Mouse (Mus musculus): ENCODE data around the gene Ikzf1.

The Ikzf1 gene

DNA sequence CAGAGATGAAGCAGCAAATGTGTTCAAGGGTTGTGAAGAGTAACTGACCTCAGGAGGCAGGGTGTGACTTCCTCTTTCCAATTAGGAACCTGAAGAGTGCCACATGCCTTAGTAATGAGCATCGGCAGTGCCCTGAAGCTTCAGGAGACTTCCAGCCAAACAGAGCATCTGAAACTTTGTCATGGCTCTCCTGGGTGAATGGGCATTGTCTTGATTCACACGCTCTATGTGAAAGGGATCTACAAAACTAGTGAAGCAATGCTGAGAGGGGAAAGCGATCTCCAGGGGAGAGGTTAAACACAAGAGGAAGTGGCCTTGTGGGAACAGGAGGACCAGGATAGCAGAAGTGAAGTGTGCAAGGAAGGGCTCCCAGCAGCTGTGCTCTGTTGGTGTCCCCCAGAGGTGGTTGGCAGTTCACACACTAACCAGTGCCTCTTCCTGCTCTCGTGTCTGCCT is 78.4 kb downstream of the Ikzf1 start:
- in situ Hi-C loops (cut with MboI; ENCODE audit: low sequenced_read_pairs) = no loop called here

- in situ Hi-C loops (cut with MboI; ENCODE audit: low sequenced_read_pairs) = no loop called here
Observed at GRCm38 (mm10) chr11:11765414-11765813, 80.6 kb downstream of the Ikzf1 start.

- in situ Hi-C loops (cut with MboI; ENCODE audit: low sequenced_read_pairs) = no loop called here
Observed at GRCm38 (mm10) chr11:11766105-11766504, 81.3 kb downstream of the Ikzf1 start.

DNA sequence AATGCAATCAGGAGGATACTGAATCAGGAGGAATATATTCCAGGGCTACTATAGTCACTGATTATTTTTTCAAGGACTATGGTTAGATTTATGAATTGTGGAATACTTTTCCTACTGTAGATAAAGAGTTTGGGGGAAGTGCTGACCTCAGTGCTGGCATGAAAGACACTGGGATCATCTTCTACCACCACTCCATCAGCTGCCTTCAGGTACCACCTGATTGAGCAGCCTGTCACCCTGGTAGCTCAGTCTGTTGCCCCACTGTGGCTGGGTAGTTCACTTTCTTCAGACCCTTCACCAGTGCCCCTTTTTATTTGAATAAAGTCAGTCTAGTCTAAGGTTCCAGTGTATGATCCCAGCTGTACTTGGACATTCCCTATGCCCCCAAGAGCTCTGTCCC is 81.9 kb downstream of the Ikzf1 start:
- in situ Hi-C loops (cut with MboI; ENCODE audit: low sequenced_read_pairs) = no loop called here

DNA sequence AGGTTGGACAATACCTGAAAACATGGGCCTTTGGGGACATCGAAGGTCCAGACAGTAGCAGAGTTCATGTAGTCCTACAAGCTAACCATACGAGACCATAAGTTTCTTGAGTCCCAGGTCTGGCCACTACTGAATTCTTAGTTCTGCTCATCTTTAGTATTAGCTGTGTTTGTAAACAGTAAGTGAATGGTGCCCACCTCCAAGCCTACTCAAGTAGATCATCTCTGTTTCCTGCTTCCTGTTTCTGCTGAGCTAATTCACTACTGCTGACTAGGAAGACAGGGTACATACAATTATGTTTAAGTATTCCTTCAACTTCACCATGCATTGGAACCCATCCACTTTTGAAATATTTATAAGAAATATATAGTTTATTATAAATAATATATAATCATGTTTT is 83.3 kb downstream of the Ikzf1 start:
- in situ Hi-C loops (cut with MboI; ENCODE audit: low sequenced_read_pairs) = no loop called here

DNA sequence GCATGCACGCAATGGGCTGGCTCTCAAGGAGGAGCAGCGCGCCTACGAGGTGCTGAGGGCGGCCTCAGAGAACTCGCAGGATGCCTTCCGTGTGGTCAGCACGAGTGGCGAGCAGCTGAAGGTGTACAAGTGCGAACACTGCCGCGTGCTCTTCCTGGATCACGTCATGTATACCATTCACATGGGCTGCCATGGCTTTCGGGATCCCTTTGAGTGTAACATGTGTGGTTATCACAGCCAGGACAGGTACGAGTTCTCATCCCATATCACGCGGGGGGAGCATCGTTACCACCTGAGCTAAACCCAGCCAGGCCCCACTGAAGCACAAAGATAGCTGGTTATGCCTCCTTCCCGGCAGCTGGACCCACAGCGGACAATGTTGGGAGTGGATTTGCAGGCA is 84.5 kb downstream of the Ikzf1 start:
- in situ Hi-C loops (cut with MboI; ENCODE audit: low sequenced_read_pairs) = no loop called here

GRCm38 (mm10) chr11:11770691-11771090 is 85.9 kb downstream of the Ikzf1 start:
- in situ Hi-C loops (cut with MboI; ENCODE audit: low sequenced_read_pairs) = no loop called here

DNA sequence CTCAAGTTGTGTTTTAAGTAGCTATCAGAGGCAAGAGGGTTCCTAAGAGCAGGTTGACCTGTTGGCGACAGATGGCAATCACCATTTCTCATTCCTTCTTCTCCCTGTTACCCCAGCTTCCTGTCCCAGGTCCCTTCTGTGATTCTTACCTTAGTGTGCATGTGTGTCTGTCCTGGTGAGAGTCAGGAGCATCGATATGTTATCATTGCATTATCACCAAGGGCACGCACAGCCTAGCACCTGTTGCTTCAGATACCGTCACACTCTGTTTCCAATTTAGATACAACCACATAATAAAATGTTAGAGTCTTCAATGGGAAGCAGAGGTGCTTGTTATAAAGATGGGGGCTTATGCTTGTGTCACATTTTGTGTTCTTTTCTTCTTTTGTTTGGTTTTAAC is 87.4 kb downstream of the Ikzf1 start:
- in situ Hi-C loops (cut with MboI; ENCODE audit: low sequenced_read_pairs) = no loop called here

DNA sequence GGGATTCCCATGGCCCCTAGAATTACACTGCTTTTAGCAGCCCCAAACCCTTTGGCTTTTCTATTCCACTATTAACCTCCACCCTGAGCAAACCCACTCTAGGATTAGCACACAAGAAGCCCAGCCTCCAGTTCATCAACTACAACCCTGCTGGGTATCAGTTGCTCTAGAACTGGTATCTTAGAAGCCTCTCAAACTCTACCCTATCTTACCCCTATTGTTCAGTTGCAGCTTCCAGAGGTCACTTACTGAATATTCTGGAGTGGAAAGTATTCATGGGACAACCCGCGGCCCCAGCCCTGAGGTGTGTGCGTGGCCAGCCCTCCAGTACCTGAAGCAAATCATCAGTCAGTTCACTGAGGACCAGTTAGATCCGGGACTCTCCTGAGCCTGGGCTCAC is 89.6 kb downstream of the Ikzf1 start:
- in situ Hi-C loops (cut with MboI; ENCODE audit: low sequenced_read_pairs) = no loop called here

DNA sequence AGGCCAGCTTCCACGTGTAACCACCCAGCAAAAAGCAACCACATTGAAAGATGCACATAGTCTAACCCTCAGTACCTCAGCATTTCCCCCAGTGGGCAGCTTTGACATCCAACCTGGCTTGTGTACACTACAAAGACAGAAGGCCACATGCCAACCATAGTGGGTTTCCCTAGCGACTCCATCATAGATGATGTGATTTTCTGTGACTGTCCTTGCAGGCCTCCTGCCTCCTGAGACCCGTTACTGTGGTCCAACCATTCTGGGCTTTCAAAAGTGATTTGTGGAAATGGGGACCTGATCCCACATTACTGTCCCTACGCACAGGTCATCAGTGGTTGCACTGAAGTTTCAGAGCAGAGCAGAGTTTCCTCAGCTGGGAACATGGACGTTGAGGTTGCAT is 90.1 kb downstream of the Ikzf1 start:
- in situ Hi-C loops (cut with MboI; ENCODE audit: low sequenced_read_pairs) = loop anchor here (25.0 kb wide), 1 partner anchor 538 kb away; no protein-coding TSS in a partner anchor

DNA sequence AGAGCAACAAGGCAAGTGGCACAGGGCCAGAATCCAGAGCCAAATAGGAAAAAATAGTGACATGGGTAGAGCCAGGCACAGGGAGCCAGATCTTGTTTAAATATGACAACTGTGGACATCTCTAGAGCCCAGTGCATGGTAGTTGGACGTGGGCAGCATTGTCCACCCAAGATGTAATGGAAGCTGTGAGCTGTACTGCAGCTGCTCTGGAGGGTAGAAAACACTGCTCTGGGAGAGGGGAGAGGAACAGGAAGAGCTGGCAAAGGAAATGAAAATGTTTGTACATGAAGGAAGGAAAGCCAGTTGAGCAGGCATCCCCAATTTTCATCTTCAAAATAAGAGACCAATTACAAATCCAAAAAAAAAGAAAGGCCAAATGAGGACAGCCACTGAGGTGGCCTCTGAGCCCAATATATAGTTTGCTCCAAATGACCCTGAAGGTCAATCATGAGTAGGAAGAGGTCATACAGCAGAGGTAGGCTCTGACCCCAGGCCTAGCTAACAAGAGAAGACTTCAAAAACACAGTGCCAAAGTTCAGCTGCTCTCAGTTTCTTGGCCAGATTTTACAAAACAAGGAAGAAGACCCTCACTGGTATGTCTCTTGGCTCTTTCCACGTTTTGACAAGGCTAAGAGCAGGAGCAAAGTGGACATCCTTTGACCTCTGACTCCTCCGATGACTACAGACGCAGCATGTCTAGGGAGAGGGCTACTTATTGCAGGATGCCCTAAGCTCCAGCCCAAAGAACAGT is 91.4 kb downstream of the Ikzf1 start:
- in situ Hi-C loops (cut with MboI; ENCODE audit: low sequenced_read_pairs) = loop anchor here (25.0 kb wide), 1 partner anchor 539 kb away; no protein-coding TSS in a partner anchor

DNA sequence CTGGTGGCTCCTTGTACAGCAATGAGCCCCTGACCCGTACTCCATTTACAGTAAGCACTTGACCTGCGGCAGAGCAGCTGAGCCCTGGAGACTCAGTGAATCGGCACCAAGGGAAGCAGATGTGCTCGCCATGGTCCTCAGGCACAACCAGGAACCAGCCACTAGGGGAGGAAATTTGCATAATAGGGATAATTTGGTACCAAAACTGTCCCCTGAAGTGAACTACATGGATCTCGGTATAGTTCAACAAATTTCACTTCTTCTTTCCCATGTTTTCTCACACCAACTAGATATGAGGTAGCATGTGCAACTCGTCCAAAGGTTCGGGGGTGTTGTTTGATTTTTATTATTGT is 92.0 kb downstream of the Ikzf1 start:
- in situ Hi-C loops (cut with MboI; ENCODE audit: low sequenced_read_pairs) = loop anchor here (25.0 kb wide), 1 partner anchor 539 kb away; no protein-coding TSS in a partner anchor

- in situ Hi-C loops (cut with MboI; ENCODE audit: low sequenced_read_pairs) = loop anchor here (25.0 kb wide), 1 partner anchor 540 kb away; no protein-coding TSS in a partner anchor
Observed at GRCm38 (mm10) chr11:11777246-11777645, 92.4 kb downstream of the Ikzf1 start.

DNA sequence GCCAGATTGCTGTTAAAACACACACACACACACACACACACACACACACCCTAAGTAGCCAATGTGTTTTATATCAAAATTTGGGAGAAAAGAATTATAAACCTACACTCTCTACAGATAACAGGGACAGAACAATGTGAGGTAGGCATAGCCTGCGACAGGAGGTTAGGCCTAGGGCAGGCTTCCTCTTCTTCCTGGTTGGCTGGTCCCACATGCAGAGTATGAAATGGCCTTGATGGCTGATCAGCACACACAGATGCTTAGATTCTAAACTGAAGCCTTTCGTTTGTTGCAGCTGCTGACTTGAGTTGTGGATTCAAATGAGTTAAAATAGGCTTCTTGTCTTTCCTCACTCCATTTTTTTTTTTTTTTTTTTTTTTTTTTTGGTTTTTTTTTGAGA is 93.0 kb downstream of the Ikzf1 start:
- in situ Hi-C loops (cut with MboI; ENCODE audit: low sequenced_read_pairs) = loop anchor here (25.0 kb wide), 1 partner anchor 540 kb away; no protein-coding TSS in a partner anchor

DNA sequence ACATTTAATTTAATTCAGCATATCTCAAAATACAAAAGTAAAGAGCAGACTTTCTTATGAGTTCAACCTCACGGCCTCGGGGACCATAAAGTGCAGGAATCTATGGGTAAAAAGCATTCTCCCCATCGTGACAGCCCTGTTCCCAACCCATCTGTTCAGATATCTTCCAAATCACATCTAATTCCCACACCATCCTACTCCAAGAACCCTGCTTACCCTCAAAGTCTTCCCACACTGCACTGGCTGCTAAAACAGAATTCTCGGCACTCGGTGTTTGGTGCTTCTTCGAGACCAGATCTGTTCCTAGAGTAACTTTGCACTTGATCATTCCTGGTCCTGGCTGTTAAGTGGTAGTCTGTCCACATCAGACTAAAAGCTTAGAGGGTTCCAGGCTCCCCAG is 93.5 kb downstream of the Ikzf1 start:
- in situ Hi-C loops (cut with MboI; ENCODE audit: low sequenced_read_pairs) = loop anchor here (25.0 kb wide), 1 partner anchor 541 kb away; no protein-coding TSS in a partner anchor

DNA sequence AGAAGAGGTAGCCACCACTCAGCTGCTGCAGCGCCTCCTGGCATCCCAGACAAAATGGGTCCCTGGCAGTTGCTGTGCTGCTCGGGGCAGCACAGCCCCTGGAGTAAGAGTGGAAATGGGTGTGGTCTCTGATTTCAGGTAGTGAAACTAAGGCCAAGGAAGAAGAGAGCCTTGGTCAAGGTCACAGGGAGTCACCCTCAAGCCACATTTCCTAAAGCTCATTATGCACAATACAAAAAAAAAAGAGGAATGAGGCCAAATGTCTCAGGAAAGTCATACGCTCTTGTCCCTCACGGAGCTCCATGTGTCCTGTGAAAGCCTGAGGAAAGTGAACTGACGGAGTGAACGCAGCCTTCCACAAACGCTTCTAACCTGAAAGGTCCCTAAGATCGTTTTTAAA is 96.9 kb downstream of the Ikzf1 start:
- in situ Hi-C loops (cut with MboI; ENCODE audit: low sequenced_read_pairs) = loop anchor here (25.0 kb wide), 1 partner anchor 544 kb away; no protein-coding TSS in a partner anchor

DNA sequence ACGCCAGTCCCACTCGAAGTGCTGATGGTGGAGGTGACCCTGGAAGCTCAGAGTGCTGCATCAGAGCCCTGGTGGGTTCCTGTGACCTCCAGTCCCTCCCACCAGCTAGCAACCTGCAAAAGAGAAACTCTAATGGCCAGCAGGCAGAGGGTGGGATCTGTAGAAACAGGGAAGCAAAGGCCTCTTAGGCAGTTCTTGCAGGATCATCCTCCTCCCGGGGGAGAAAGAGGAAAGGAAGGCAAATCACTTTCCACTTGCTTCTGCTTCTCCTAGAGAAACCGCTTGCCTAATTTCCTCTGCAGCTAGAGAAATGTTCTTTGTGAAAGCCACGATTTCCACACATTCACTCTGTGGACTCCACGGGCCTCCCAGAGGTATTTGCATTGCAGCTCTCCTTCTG is 100.7 kb downstream of the Ikzf1 start:
- in situ Hi-C loops (cut with MboI; ENCODE audit: low sequenced_read_pairs) = loop anchor here (25.0 kb wide), 1 partner anchor 548 kb away; no protein-coding TSS in a partner anchor

- in situ Hi-C loops (cut with MboI; ENCODE audit: low sequenced_read_pairs) = loop anchor here (25.0 kb wide), 1 partner anchor 551 kb away; no protein-coding TSS in a partner anchor
Observed at GRCm38 (mm10) chr11:11788521-11788974, 103.7 kb downstream of the Ikzf1 start.

GRCm38 (mm10) chr11:11794626-11795025 is 109.8 kb downstream of the Ikzf1 start:
- in situ Hi-C loops (cut with MboI; ENCODE audit: low sequenced_read_pairs) = loop anchor here (25.0 kb wide), 1 partner anchor 557 kb away; no protein-coding TSS in a partner anchor

DNA sequence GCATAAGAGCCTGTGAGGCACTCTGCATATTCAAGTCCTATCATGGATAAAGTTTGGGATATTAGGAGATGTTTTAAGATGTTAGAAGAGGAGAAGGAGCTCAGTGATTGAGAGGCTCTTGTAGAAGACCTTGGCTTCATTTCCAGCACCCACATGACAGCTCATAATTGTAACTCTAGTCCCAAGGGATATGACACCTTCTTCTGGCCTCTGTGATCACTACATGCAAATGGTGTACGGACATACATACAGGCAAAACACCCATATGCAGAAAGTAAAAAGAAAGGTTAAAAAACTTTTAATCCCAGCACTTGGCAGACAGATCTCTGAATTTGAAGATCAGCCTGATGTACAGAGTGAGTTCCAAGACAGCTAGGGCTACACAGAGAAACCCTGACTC is 113.9 kb downstream of the Ikzf1 start:
- in situ Hi-C loops (cut with MboI; ENCODE audit: low sequenced_read_pairs) = loop anchor here (25.0 kb wide), 1 partner anchor 561 kb away; no protein-coding TSS in a partner anchor

DNA sequence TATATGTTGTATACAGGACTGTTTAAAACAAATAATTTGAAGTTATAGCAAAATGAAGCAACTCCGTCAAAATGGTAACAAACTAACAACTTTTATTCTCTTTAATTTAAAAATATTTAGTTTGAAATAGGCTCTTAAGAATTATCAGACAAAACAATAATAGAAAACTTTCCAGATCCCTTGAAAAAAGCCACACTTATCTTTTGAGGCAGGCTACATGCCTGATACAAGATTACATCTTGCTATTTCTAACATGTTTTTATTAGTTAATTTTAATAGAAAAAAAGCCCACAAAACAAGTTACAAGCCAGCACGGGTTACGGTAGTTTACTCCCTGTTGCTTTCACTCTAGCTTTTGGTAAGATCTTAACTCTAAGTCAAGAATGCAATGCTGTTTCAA is 115.5 kb downstream of the Ikzf1 start:
- in situ Hi-C loops (cut with MboI; ENCODE audit: low sequenced_read_pairs) = no loop called here

DNA sequence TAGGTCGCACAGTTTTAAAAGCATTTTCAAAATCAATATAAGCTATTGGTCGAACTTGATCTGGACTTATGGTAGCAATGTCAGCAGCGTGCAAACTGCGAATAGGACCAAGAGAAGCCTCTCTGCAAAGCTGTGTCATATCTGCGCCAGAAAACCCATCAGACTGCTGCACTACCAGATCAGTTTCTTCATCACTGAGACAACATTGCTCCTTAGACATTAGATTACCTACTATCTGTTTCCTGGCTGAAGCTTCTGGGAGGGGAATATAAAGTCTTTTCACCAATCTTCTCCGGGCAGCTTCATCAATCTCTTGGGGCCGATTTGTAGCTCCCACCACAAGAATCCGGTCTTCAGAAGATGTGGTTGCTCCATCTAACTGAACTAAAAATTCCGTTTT is 116.3 kb downstream of the Ikzf1 start:
- in situ Hi-C loops (cut with MboI; ENCODE audit: low sequenced_read_pairs) = no loop called here
